Mouse (Mus musculus) NIH3T3 (cell line): ENCODE measurements at regions not wholly inside any gene's neighbourhood (a gene's known extent, or its start where the extent isn't known, plus 50 kb on each side); places are given as distances from the start of the nearest gene placed in this dataset.

Experiments
- DNase-seq: peaks from one replicate; pipeline ENCODE4 v3.0.0-alpha.2; 2012; ENCODE audit warnings: low read depth

DNA sequence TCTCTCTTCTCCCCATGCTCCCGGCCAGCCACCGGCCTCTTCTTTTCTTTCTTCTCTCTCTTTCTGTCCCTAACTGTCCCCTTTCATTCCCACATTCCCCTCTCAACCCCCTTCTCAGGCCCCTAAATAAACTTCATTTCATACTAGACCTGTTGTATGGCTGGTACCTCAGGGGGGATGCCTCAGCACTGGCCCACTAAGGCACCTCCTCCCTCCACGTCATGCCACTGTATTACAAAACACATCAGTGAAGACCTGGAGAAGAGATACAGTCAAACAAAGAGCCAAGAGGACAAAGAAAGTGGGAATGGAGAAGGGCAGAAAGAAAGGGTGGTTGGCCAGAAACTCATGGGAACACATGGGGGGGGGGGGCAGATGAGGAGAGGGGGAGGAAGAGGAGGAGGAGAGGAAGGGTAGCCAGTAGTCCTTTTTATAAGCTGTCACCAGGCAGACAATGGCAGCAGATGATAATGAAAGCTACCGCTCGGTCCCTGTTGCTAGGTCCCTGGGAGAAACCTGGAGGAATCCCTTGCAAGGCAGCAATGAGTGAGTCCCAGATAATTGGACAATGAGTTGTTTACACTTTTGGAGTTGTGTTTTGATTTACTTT, 224.5 kb upstream of the Pfn2 start:
- DNase-seq, result no peak

DNA sequence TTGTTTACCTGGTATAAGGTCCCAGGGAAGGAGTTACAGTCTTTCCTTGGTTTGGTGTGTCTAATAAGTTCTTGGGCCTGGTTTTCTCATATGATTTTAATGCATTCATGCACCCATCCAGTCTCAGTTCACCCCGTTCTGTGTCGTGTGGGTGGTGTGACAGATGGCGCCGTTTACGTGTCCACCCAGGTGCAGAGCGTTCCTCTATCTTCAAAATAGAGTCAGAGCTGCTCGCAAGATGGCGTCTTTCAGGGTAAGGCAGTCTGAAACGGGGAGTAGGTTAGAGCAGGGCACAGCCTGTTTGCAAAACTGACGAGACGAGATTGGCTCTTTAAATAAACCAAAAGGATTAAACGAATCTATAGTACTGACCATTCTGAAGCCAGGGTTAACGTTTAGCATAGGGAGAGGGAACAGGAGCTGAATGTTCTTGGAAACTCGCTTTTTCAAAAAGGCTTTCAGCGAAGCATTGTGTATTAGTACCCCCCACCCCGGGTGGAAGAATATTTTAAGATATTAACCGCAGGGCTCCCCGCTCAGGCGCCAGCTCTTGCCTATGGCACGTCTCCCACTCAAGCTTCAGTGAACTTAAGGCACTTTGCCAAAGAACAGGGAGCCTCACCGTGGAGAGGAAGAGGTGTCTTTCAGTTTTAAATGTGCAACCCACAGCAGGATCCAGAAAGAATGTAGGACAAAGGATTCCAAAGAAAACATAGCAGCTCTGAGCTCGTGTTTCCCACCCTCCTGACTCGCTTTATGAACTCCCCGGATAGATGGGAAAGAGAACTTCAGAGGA, 241.7 kb upstream of the Pfn2 start:
- DNase-seq, result no peak

DNA sequence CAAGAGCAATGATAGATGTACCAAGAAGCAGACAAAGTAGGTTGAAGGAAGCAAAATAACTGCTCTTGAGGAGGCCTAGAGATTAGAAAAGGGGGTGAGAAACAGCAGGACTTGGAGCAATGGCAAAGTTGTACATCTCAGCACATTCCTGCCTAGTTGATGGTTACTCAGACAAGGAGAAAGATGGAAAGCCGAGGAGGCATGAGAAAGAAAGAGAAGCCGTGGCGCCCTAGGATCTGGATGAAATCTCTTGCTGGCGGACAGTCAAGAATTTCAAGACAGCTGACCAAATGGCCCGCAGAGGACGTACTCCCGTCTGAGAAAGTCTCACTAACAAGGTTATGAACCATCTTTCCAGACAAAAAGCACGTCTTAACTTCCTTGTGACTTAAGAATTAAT, 242.5 kb upstream of the Pfn2 start:
- DNase-seq, result peak; percentile 20

DNA sequence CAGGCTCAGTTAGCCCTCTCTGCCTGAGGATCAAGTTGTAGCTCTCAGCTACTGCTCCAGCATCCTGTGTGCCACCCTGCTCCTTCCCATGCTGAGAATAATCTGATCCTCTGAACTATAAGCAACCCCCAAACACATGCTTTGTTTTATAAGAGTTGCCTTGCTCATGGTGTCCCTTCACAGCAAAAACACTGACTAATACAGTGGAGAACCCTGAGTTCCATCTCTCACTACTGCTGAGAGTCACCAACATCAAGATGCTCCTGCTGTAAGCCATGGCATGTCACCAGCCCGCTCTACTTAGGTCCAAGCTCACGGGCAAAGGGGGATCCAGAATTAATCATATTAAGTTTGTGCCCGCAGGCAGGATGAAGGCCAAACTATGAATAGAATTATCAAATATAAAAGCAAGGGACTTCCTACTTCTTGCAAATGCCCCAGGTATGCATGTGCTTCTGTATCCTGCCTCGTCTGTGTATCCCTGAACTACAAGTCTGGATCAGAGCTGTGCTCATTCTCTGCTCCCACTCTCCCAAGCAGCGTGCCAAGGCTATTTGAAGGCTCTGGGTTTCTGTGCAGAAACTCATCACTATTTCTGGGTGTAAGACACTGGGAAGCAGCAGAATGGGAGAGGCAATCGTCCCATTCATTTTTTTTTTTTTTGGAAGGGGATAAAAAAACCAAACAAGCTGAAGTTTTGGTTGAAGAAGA, 243.7 kb upstream of the Pfn2 start:
- DNase-seq, result no peak

DNA sequence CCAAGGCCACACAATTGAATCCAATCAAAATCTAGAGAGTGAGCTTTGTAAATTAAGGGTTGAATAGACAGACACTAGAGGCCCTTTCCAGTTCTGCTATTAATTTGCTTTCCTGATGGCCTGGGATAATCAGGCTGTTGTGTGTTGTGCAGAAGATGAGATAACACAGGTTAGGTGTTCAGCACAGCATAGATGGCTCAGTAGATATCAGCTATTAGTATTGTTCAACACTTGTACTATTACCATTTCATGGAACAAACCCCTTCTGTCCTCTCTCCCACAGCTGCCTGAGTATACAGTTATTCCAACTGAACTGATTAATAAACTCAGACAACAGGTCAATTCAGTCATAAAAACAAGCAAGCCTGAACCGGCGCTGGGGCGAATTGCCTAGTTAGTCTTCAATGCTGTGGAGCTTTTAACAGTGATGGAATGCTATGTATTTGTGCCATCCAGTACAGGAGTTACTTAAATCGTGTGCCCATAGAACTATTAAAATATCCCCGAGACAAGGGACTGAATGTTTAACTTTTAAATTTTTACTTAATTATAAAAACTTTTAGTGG, 263.1 kb upstream of the Pfn2 start:
- DNase-seq, result no peak

DNA sequence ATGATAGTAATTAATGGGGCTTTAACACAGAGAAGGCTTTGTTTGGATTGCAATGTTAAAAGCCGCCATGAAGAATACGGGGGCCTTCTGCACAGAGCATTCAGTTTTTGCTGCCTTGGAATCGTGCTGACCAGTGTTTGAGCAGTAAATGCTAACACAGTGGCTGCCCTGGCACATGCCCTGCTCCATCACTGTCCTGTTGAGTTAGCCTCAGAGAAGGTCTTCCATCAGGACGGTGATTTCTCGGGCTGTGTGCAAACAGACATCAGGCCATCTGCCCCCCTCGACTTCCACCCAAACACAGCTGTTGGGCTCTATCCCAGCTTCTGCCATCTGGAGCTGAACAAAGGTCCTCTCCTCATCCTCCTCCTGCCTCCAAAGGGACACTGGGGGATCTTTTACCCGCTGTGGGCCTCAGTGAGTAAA, 264.6 kb upstream of the Pfn2 start:
- DNase-seq, result no peak

DNA sequence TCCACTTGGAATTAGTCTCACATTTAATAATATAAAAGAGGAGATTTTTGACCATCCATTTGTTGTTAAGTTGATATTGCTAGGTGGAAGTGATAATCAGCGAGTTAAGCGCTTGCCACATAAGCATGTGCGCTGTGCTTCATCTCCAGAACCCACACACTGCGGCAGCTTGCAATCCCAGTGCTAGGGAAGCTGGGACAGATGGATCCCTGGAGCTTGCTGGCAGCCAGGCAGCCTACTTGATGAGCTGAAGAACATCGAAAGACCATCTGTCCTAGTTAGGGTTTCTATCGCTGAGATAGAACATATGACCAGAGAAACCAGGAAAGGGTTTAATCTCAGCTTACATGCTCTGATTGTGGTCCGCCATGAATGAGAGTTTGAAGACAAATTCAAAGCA, 266.1 kb upstream of the Pfn2 start:
- DNase-seq, result no peak

DNA sequence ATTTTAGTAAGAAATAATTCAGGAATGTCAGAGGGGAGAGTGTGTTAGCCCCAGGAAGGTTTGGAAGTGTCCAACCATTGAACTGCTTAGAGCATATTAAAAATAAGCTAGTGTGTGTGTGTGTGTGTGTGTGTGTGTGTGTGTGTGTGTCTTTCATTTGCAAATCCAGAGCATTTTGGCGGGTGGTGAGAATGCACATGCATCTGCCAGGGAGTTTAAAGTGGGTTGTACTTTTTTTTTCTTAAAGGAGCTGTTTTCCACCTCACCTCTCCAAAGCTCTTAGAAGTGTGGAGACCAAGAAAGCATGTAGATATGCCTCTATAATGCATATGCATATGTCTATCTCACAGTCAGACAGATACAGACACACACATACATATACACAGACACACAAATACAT, 267.6 kb upstream of the Pfn2 start:
- no peak for DNase-seq

DNA sequence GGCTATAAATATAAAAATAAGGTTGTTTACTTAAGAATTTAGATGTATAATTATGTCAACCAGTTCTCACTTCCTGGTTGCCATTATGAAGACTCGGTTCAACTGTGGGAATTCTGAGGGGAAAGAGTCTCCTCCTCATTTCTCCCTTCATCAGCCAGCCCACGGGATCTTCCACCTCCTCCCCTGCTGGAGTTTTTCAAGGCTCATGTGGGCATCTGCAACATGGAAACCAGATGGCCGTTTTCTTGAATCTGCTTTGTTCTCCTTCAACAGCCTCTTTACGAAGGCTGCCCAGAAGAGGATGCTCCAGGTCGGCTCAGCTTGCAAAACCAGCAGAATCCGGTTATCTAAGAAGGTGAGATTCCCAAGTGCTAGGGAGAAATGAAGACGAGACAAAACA, 269.0 kb upstream of the Pfn2 start:
- no peak for DNase-seq

DNA sequence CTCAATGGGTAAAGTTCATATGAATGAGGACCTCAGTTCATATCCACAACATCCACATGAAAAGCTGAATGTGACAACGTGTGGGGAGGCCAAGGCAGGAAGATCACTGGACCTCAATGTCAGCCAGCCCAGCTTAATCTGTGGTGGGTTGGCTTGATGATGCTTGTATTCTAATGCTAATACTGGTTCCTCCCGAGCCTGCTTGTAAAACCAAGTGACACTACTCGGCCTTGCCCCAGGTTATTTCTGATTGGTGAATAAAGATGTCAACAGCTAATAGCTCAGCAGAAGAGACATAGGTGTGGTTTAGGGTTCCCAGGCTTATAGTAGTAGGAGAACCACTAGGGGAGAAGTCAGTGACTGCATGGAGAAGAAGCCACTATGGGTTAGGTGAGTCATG, 272.2 kb upstream of the Pfn2 start:
- DNase-seq, result no peak

DNA sequence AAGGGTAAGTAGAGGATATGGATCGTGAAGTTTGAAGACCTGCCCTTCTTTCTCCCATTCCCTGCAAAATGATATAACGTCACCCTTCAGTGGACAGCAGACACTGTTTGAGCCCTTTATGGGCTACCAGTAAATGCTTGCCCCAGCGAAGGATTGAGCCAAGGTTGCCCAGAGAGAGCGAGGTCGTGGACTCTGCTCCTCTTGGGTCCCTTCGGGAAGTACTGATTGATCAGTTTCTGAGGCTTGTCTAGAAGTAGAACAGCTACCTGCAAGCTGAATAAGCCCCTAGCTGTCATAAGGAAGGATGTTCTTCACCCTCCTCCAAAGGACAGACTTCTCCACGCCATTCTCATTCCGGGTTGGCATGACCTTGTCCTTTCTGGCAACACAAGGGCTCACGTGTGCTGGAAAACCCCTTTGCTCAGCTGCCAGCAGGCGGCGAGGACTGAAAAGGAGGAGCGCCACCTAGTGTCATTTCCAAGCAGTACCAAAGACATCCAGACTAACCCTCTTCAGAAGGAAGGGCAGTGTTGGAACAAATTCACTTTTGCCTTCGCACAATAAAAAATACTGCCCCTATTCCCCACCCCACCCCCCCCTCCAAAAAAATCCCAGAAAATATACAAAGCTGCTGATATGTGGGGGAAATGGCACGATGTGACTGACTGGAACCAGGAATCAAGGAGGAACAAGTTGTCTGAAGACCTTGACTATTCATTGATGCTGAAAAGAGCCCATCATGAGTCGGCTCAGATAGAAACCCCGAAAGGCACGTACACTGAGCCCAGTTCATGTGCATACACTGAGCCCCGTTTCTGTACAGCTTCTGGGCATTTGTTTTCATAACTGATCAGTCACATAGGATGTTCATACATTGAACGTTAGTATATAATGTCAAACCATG, 274.8 kb upstream of the Pfn2 start:
- peak; percentile 90 for DNase-seq

DNA sequence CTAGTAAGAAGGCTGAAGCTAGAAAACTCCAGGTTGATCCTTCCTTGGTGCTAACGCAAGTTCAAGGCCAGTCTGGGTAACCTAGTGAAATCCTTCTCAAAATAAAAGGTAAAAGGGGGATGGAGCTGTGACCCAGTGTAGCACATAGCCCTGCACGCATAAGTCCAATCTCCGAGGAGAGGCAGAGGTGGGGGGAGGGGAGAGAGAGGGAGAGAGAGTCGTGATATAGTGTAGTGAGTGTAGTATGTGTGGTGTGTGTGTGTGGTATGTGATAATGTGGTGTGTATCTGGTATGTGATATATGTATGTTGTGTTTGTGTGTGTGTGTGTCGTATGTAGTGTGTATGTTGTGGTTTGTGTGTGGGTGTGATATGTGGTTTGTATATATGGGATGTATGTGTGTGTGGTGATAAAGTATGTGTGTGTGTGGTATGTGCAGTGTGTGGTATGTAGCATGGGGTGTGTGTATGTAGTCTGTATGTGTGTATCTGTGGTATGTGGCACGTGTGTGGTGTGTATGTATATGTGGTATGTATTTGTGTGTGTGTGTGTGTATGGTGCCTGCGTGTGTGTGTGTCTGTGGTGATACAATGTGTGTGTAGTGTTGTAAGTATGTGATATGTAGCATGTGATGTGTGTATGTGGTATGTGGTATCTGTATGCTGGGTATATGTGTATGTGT, 275.7 kb upstream of the Pfn2 start:
- no peak for DNase-seq

DNA sequence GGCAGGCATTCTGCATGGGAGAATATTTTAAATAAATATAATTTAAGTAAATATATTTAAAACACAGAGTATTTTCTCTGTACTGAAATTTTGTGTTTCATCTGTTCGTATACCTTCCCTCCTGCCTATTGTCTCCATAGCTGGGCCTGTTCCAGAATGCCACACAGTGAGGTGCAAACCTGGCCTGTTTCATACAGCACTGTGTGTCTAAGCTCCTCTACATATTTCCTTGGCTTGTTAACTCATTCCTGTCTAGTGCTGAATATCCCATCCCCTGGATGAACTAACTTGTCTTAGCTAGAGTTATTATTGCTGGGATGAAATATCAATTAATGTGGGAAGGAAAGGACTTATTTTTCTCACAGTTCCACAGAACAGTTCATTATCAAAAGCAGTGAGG, 277.0 kb upstream of the Pfn2 start:
- DNase-seq, result no peak

DNA sequence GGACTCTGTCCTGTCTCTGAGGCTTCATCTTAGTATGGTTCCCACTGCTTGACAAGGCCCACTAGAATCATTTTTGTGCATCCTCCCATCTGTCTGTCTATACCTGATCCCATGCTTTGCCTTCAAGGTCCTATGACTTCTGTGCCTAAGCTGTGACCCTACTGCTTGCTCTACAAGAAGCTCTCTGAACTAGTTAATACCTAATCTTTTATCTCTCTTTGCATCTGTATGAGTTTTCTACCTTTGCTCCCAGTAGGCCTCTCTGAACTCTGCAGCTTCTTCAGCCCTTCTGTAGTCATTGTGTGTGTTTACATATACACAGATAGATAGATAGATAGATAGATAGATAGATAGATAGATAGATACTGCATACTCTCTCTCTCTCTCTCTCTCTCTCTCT, 279.1 kb upstream of the Pfn2 start:
- no peak for DNase-seq

DNA sequence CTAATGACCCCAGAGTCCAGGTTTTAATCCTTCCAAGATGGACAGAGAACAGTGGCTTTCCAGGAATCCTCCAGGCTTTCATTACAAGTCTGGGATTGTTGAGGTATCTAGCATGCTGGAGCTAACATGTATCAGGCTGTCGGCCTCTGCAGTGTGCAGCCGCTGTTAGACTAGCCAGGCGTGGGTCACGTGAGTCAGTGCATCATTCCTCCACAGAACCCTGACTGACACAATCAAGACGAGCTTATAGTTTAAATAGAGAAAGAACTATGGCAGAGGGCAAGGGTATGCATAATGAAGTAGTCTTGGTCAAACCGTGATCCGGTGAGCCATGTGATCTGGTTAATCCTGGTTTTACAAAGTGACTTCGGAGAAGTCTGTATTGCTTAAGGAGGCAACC, 280.2 kb upstream of the Pfn2 start:
- no peak for DNase-seq

DNA sequence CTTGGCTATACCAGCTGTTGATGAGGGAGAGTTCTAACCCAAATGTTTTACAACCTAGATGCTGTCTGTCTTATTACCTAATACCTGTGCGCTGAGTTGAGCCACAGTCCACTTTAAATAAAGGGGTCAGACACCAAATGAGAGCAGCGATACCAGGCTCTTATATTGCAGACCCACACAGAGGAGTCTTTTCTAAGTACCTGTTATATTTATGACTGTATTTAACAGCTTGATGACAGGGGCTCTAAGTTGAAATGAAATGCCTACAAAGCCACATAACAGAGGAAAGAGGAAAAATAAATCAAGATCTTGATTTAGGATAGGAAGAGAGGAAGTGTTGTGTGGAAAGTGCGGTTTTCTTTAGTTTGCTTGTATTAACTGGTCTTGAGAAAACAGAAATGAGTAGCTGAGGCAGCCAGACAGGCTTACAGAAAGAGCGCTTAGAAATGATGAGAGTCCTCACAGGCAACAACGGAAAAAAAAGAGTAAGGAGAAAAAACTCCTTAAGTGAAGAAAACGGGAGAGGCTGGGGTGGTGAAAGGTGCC, 281.6 kb upstream of the Pfn2 start:
- DNase-seq, result no peak

DNA sequence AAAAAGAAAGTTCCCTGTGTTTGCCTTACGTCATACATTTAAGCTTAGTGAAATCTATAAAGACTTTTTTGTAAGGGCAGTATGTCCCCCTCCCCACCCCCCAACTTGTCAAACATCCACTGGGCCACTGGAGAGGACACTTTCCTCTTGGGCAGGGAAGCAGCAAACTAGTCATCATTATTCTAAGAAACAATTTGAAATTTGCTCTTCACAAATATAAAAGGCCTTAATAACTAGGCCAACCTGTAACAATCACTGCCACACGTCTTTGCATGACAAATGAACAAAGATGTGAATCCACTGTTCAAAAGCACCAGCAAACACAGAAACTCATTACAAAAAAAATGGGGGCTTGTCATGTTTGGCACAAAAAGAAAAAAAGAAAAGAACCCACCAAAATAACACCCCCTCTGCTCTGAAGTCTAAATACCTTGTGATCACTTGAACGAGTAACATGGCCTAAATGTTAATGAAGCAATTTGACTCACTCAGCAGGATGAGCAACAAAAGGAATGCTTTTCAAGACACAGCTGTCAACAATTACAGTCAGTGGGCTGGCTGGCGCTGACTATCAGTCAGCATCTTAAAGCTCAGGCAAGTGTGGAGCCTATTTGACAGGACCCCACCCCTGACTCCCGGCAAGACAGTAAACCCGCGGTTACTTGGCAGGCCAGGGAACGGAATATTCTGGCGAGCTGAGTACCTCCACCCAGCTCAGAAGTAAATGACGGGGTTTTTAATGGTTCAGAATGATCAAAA, 278.7 kb upstream of the Tsc22d2 start:
- DNase-seq, result peak; percentile 60

DNA sequence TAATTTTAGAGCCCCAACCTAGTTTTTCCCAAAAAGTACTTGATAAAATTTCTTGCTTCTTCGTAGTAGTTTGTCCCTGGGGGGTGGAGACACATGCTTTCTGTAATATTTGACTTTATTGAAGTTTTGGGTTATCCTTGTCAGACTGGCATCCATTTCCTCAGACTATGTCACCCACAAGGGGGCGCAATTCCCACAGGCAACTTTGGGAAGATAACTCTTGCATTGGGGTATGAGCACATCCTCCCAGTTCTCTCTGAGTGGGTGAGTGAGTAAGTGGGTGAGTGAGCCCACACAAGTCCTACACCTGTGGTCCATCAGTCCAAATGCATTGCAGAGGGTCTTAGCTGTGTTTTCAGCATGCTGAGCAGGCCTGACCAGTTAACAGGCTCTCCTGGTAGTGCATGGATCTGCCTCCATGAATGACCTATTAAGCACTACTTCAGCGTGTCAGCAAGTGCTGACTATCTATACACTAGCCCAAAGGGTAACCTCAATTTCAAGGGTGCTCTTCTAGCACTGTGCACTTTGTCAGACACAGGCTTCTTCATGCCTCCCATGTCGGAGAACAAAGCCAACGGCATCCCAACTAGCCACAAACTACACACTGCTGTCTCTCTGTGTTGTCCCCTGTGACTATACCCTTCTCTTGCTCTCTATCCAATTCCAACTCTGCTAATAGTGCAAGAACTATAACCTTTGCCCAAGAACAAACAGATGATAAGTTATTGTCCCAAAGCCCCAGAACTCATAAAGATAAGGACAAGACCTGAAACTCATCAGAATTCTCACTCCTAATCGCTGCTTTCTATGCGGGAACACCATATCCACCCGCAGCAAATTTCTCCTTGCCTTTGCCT, 275.6 kb upstream of the Tsc22d2 start:
- DNase-seq, result peak; percentile 80

DNA sequence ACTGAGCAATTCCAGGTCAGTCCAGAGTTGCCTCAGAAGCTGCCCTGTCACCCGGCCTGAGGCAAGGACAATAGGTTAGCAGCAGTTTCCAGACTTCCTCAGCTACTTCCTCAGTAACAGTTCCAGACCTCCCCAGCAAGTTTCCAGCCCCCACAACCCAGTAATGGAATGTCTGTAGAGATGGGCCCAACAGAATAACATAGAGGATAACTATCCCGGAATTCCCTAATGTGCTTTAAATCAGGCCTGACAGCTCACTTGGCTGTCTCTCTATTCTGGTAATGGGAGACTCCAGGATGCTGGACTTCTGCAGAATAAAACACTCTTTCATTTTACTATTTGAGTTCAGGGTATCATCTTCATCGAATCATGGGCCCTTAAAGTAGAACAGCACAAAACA, 268.4 kb upstream of the Tsc22d2 start:
- no peak for DNase-seq
